Mouse (Mus musculus) testis, adult 2 months (tissue): ENCODE results near the gene Cfd. TPM values are rescaled to one million over a fixed set of nuclear protein-coding genes. Genes with fewer than 3 reads are reported as not detected.

ENCODE experiments used
- H3K27ac ChIP-seq: fragments of 200-500 bp; 2 replicates; pipeline ENCODE4 v1.5.1; 2012; ENCODE audit warnings: low read depth, low read length; ENCODE audit not compliant: control insufficient read depth, insufficient read depth
- H3K27me3 ChIP-seq: fragments of 200-500 bp; 2 replicates; pipeline ENCODE4 v1.6.1; 2012; ENCODE audit warnings: mild to moderate bottlenecking, low read length, moderate library complexity; ENCODE audit not compliant: control insufficient read depth, insufficient read depth
- H3K36me3 ChIP-seq: fragments of 200-500 bp; 2 replicates; pipeline ENCODE4 v1.6.1; 2012; ENCODE audit warnings: mild to moderate bottlenecking, low read length; ENCODE audit not compliant: control insufficient read depth, insufficient read depth
- H3K4me1 ChIP-seq: fragments of 200-500 bp; 2 replicates; pipeline ENCODE4 v1.6.1; 2012; ENCODE audit warnings: low read length; ENCODE audit not compliant: control insufficient read depth, insufficient read depth
- H3K4me3 ChIP-seq: fragments of 200-500 bp; 2 replicates; pipeline ENCODE4 v1.5.1; 2012; ENCODE audit warnings: low read depth, mild to moderate bottlenecking, low read length, moderate library complexity, mixed read lengths; ENCODE audit not compliant: control insufficient read depth
- CTCF ChIP-seq: fragments of 200-500 bp; IDR thresholded peaks from 2 replicates; pipeline ENCODE4 v1.5.1; 2012; ENCODE audit warnings: low read depth, mild to moderate bottlenecking, inconsistent platforms, low read length, moderate library complexity; ENCODE audit not compliant: control insufficient read depth, insufficient read depth, insufficient replicate concordance
- POLR2A ChIP-seq: fragments of 200-500 bp; IDR thresholded peaks from 2 replicates; pipeline ENCODE4 v1.6.1; 2012; ENCODE audit warnings: low read depth, mild to moderate bottlenecking, inconsistent platforms, low read length, moderate library complexity; ENCODE audit not compliant: control insufficient read depth
- polyA plus RNA-seq: library from polyadenylated mRNA; depleted of rRNA; stranded (reverse); fragments of >200 nt; gene quantifications from 2 replicates; pipeline ENCODE4 v1.2.3, GENCODE M21; 2012; rRNA removed

Gene Cfd
- polyA plus RNA-seq, result 18.0 and 33.8 TPM in 2 replicates

- Histone ChIP-seq H3K4me1 (no peaks in the 10 kb centered on the region), H3K36me3 (no peaks in the 10 kb centered on the region), H3K27ac (no peak within 1 kb of the TSS), H3K4me3 (no peak within 1 kb of the TSS), H3K27me3 (no peaks in the 10 kb centered on the region)
- TF ChIP-seq POLR2A (no peak), CTCF (no peak)
These were observed at the start of gene Cfd for GRCm38 (mm10) chr10:79890670-79891069. Cfd (plus strand) TSS chr10:79890853.

GRCm38 (mm10) chr10:79842322-79842721, 48.3 kb upstream of the Cfd start:
- TF ChIP-seq CTCF, result no peak
- no peak for TF ChIP-seq POLR2A
- no peak overlapping the region for H3K27ac ChIP-seq

GRCm38 (mm10) chr10:79843476-79843875, 47.2 kb upstream of the Cfd start:
- peaks cover 5% of the 10 kb centered on the region for H3K4me1 ChIP-seq
- no peak for TF ChIP-seq POLR2A
- no peak for TF ChIP-seq CTCF
- no peak overlapping the region for H3K27ac ChIP-seq
- H3K27me3 ChIP-seq, result no peaks in the 10 kb centered on the region
- H3K4me3 ChIP-seq, result no peak overlapping the region
- H3K36me3 ChIP-seq, result no peaks in the 10 kb centered on the region

More at GRCm38 (mm10) chr10:79842322-79842721, 48.3 kb upstream of the Cfd start:
- no peaks in the 10 kb centered on the region for H3K27me3 ChIP-seq
- H3K4me3 ChIP-seq, result no peak overlapping the region
- H3K36me3 ChIP-seq, result no peaks in the 10 kb centered on the region
- H3K4me1 ChIP-seq, result peaks cover 5% of the 10 kb centered on the region

GRCm38 (mm10) chr10:79846553-79846952, 44.1 kb upstream of the Cfd start:
- H3K36me3 ChIP-seq, result peaks cover 2% of the 10 kb centered on the region; the same call in 1 of the 2 replicates
- H3K4me3 ChIP-seq, result no peak overlapping the region
- H3K27ac ChIP-seq, result no peak overlapping the region
- no peaks in the 10 kb centered on the region for H3K27me3 ChIP-seq
- no peak for TF ChIP-seq CTCF
- TF ChIP-seq POLR2A, result no peak
- peaks cover 4% of the 10 kb centered on the region for H3K4me1 ChIP-seq

- H3K27me3 ChIP-seq, result no peaks in the 10 kb centered on the region
- no peak for TF ChIP-seq CTCF
- no peak for TF ChIP-seq POLR2A
- peaks cover 22% of the 10 kb centered on the region for H3K4me1 ChIP-seq
- no peak overlapping the region for H3K27ac ChIP-seq
- H3K36me3 ChIP-seq, result peaks cover 2% of the 10 kb centered on the region; the same call in 1 of the 2 replicates
- peak overlapping the region; percentile 47 for H3K4me3 ChIP-seq
These were observed 40.6 kb upstream of the Cfd start for GRCm38 (mm10) chr10:79849941-79850628.

- Histone ChIP-seq H3K4me3 (peak overlapping the region; percentile 97), H3K4me1 (peaks cover 30% of the 10 kb centered on the region)
These were observed 39.0 kb upstream of the Cfd start for GRCm38 (mm10) chr10:79851653-79852052.

GRCm38 (mm10) chr10:79852107-79852789, 38.4 kb upstream of the Cfd start:
- no peaks in the 10 kb centered on the region for H3K27me3 ChIP-seq
- no peak for TF ChIP-seq POLR2A
- H3K36me3 ChIP-seq, result peaks cover 3% of the 10 kb centered on the region
- peak overlapping the region; percentile 97 for H3K4me3 ChIP-seq
- H3K4me1 ChIP-seq, result peaks cover 31% of the 10 kb centered on the region
- peak overlapping the region; percentile 96 for H3K27ac ChIP-seq

More at GRCm38 (mm10) chr10:79851653-79852052, 39.0 kb upstream of the Cfd start:
- no peak for TF ChIP-seq CTCF
- TF ChIP-seq POLR2A, result no peak; the same call in 1 of the 2 replicates
- Histone ChIP-seq H3K27me3 (no peaks in the 10 kb centered on the region), H3K27ac (peak overlapping the region; percentile 96; the same call in 1 of the 2 replicates), H3K36me3 (peaks cover 3% of the 10 kb centered on the region)

- Histone ChIP-seq H3K36me3 (peaks cover 3% of the 10 kb centered on the region), H3K4me1 (peaks cover 31% of the 10 kb centered on the region), H3K27me3 (no peaks in the 10 kb centered on the region), H3K27ac (peak overlapping the region; percentile 96), H3K4me3 (peak overlapping the region; percentile 97)
- TF ChIP-seq CTCF (0 out of 2 replicates have a peak, but pooled peaks have one; percentile 2), POLR2A (no peak)
These were observed 37.8 kb upstream of the Cfd start for GRCm38 (mm10) chr10:79852827-79853226.
